7 mouse cellular contexts compared by ENCODE assay signal in genomic region chr2:130635847-130636246, GRCm38 (mm10). TPM values are rescaled to one million over a fixed set of nuclear protein-coding genes. Genes with fewer than 3 reads are reported as not detected.
DNase-seq lines count a peak whose midpoint lies in the region; ATAC-seq and TF ChIP-seq lines count a peak whose summit lies in the region.

No protein-coding gene starts in this region.

- H3K4me3 ChIP-seq in lung, postnatal 0 days (ENCODE audit: low read depth, low read length) = no peak overlapping the region; the same call in 1 of the 2 replicates
- H3K4me3 ChIP-seq in hindbrain, embryonic 14.5 days (replicated peaks; ENCODE audit: low read length) = no peak overlapping the region
- H3K4me3 ChIP-seq in megakaryocyte, embryonic 14.5 days (replicated peaks) = peak overlapping the region; percentile 90

- H3K4me1 ChIP-seq in lung, postnatal 0 days (ENCODE audit: insufficient read depth, low read depth, low read length) = peaks cover 13% of the 10 kb centered on the region; the same call in 1 of the 2 replicates
- H3K4me1 ChIP-seq in hindbrain, embryonic 14.5 days (replicated peaks; ENCODE audit: control insufficient read depth, insufficient read depth, low read length) = peaks cover 16% of the 10 kb centered on the region
- H3K4me1 ChIP-seq in megakaryocyte, embryonic 14.5 days = peaks cover 33% of the 10 kb centered on the region

- no peaks in the 10 kb centered on the region for H3K9me3 ChIP-seq in lung, postnatal 0 days (ENCODE audit: low read length)
- H3K9me3 ChIP-seq in hindbrain, embryonic 14.5 days (ENCODE audit: control insufficient read depth, low read length) = no peaks in the 10 kb centered on the region
- no peaks in the 10 kb centered on the region for H3K9me3 ChIP-seq in megakaryocyte, embryonic 14.5 days

- TF ChIP-seq EP300 in lung, postnatal 0 days (IDR thresholded peaks at IDR 0.05) = no peak

- peak; percentile 26 for ATAC-seq in lung, postnatal 0 days
- ATAC-seq in hindbrain, embryonic 14.5 days (ENCODE audit: low FRiP score) = no peak

- DNase-seq in lung, postnatal 0 days (ENCODE audit: low spot score) = no peak
- no peak for DNase-seq in lung, adult 18-20 months
- DNase-seq in embryo, embryonic 9.5 days (ENCODE audit: extremely low spot score) = peak; percentile 19
- DNase-seq in hindbrain, embryonic 14.5 days (ENCODE audit: low spot score) = no peak
- DNase-seq in urinary bladder, postnatal 36 days (ENCODE audit: low spot score in 2 of 2) = no peak
- no peak for DNase-seq in gastrocnemius, postnatal 10 days

- H3K27ac ChIP-seq in lung, postnatal 0 days (ENCODE audit: low read length) = no peak overlapping the region
- H3K27ac ChIP-seq in hindbrain, embryonic 14.5 days = no peak overlapping the region

- H3K36me3 ChIP-seq in lung, postnatal 0 days (ENCODE audit: insufficient read depth, low read length) = no peaks in the 10 kb centered on the region
- peaks cover 22% of the 10 kb centered on the region for H3K36me3 ChIP-seq in hindbrain, embryonic 14.5 days (replicated peaks; ENCODE audit: control insufficient read depth, insufficient read depth)
- H3K36me3 ChIP-seq in megakaryocyte, embryonic 14.5 days (replicated peaks; ENCODE audit: low read length) = no peaks in the 10 kb centered on the region

- TF ChIP-seq CTCF in lung, postnatal 0 days (IDR thresholded peaks at IDR 0.05) = no peak

- peaks cover 17% of the 10 kb centered on the region for H3K27me3 ChIP-seq in lung, postnatal 0 days (replicated peaks; ENCODE audit: insufficient read depth, low read length)
- H3K27me3 ChIP-seq in hindbrain, embryonic 14.5 days (ENCODE audit: control insufficient read depth, insufficient read depth, low read length) = peaks cover 65% of the 10 kb centered on the region
- peaks cover 80% of the 10 kb centered on the region for H3K27me3 ChIP-seq in megakaryocyte, embryonic 14.5 days (replicated peaks)

- peak overlapping the region; percentile 72 for H3K4me2 ChIP-seq in lung, postnatal 0 days (replicated peaks; ENCODE audit: low read depth, low read length)
- no peak overlapping the region for H3K4me2 ChIP-seq in hindbrain, embryonic 14.5 days (replicated peaks)

- 28% methylated on average over 21 of the region's 21 CpGs for WGBS in lung, postnatal 0 days
- 17% methylated on average over 21 of the region's 21 CpGs for WGBS in hindbrain, embryonic 14.5 days

- H3K9ac ChIP-seq in lung, postnatal 0 days (replicated peaks; ENCODE audit: low read depth) = no peak overlapping the region
- H3K9ac ChIP-seq in hindbrain, embryonic 14.5 days = 0 out of 2 replicates have a peak overlapping the region, but pooled peaks have one; percentile 20

RNA-seq across cellular contexts. Expression of gene Ubox5, which starts 6.0 kb away (rescaled TPM):
- polyA plus RNA-seq in lung, postnatal 0 days (2015; fragmentation: Nextera tagmentation; extraction: Ambion mirVana) = 4.4 TPM in 2 replicates
- polyA plus RNA-seq in hindbrain, embryonic 14.5 days (2014; fragmentation: Nextera tagmentation; extraction: Ambion mirVana) = 9.7 and 12.6 TPM in 2 replicates
- 1.8 and 1.9 TPM in 2 replicates for polyA plus RNA-seq in megakaryocyte, embryonic 14.5 days (2012; ENCODE audit: insufficient read depth, low replicate concordance)
- total RNA-seq in gastrocnemius, postnatal 10 days (2021) = 1 to 10 TPM; 4.7 to 5.1 TPM

RNA-seq across cellular contexts. Expression of gene Fastkd5, which starts 6.0 kb away (rescaled TPM):
- 4.8 and 5.9 TPM in 2 replicates for polyA plus RNA-seq in lung, postnatal 0 days (2015; fragmentation: Nextera tagmentation; extraction: Ambion mirVana)
- polyA plus RNA-seq in hindbrain, embryonic 14.5 days (2014; fragmentation: Nextera tagmentation; extraction: Ambion mirVana) = 11.5 and 12.8 TPM in 2 replicates
- polyA plus RNA-seq in megakaryocyte, embryonic 14.5 days (2012; ENCODE audit: insufficient read depth, low replicate concordance) = 0.94 TPM in 1 of 2 replicates, not detected in the other
- total RNA-seq in gastrocnemius, postnatal 10 days (2021) = 1 to 10 TPM; 4.8 to 6.0 TPM

RNA-seq across cellular contexts. Expression of gene Lzts3, which starts 6.8 kb away (rescaled TPM):
- 0.95 and 1.5 TPM in 2 replicates for polyA plus RNA-seq in lung, postnatal 0 days (2015; fragmentation: Nextera tagmentation; extraction: Ambion mirVana)
- 5.3 and 5.7 TPM in 2 replicates for polyA plus RNA-seq in hindbrain, embryonic 14.5 days (2014; fragmentation: Nextera tagmentation; extraction: Ambion mirVana)
- 0.46 TPM in 1 of 2 replicates, not detected in the other for polyA plus RNA-seq in megakaryocyte, embryonic 14.5 days (2012; ENCODE audit: insufficient read depth, low replicate concordance)
- total RNA-seq in gastrocnemius, postnatal 10 days (2021) = 1 to 10 TPM; 2.9 to 3.4 TPM

RNA-seq across cellular contexts. Expression of gene Ddrgk1, which starts 28.6 kb away (rescaled TPM):
- 82.6 and 90.9 TPM in 2 replicates for polyA plus RNA-seq in lung, postnatal 0 days (2015; fragmentation: Nextera tagmentation; extraction: Ambion mirVana)
- polyA plus RNA-seq in hindbrain, embryonic 14.5 days (2014; fragmentation: Nextera tagmentation; extraction: Ambion mirVana) = 62.5 and 65.3 TPM in 2 replicates
- polyA plus RNA-seq in megakaryocyte, embryonic 14.5 days (2012; ENCODE audit: insufficient read depth, low replicate concordance) = 85.4 and 105 TPM in 2 replicates
- total RNA-seq in gastrocnemius, postnatal 10 days (2021) = 10 to 100 TPM; 66.1 to 71.3 TPM

RNA-seq across cellular contexts. Expression of gene Itpa, which starts 31.6 kb away (rescaled TPM):
- 50.6 and 51.1 TPM in 2 replicates for polyA plus RNA-seq in lung, postnatal 0 days (2015; fragmentation: Nextera tagmentation; extraction: Ambion mirVana)
- 115 and 116 TPM in 2 replicates for polyA plus RNA-seq in hindbrain, embryonic 14.5 days (2014; fragmentation: Nextera tagmentation; extraction: Ambion mirVana)
- 8.6 and 10.1 TPM in 2 replicates for polyA plus RNA-seq in megakaryocyte, embryonic 14.5 days (2012; ENCODE audit: insufficient read depth, low replicate concordance)
- 10 to 100 TPM; 15.9 to 16.5 TPM for total RNA-seq in gastrocnemius, postnatal 10 days (2021)
